ENCODE assay signal across 26 mouse cellular contexts in the genomic region with DNA sequence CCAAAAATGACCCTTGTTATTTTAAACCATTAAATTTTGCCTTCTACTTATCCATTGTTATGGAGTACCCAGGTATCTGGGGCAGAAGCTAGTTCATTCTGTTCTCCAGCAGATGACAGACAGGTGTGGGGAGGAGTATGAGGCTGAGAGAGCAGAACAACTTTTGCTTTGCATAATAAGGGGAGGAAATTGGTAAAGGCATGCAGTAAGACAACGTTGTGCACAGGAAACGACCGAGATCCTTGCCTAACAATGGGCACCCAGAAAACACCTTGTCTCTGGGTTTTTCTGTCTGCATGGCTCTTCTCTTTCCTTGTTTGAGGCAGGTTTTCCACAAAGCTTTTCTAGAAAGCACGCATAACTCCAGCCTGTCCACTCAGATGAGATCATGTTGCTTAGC.
"Had no signal": no experiment of that assay in that cellular context is flagged by ENCODE, and none has a peak within 500 bp of the region (broad histone marks: within the 10 kb centered on the region; RNA-seq: fewer than 3 reads in every experiment).

No protein-coding gene starts in this region.

- H3K9me3 ChIP-seq: heart, embryonic 10.5 days; heart, embryonic 12.5 days; hindbrain, embryonic 10.5 days; hindbrain, embryonic 12.5 days; intestine, embryonic 15.5 days; limb, embryonic 13.5 days; limb, embryonic 15.5 days had no signal

- ATAC-seq: hindbrain, embryonic 16.5 days; inflammation-experienced regulatory T-cells, adult 6 months; intestine, embryonic 15.5 days; intestine, postnatal 0 days had no signal

- H3K4me2 ChIP-seq: heart, embryonic 12.5 days; hindbrain, embryonic 12.5 days; hindbrain, embryonic 14.5 days; intestine, embryonic 15.5 days; limb, embryonic 13.5 days; limb, embryonic 15.5 days had no signal

- H3K9ac ChIP-seq: heart, embryonic 12.5 days; hindbrain, embryonic 12.5 days; hindbrain, embryonic 14.5 days; intestine, embryonic 15.5 days; limb, embryonic 13.5 days; limb, embryonic 15.5 days; liver, embryonic 14.5 days had no signal

- H3K4me3 ChIP-seq: gastrocnemius, adult 2 months; heart, embryonic 10.5 days; heart, embryonic 12.5 days; hindbrain, embryonic 10.5 days; hindbrain, embryonic 12.5 days; intestine, embryonic 15.5 days; limb, embryonic 13.5 days; limb, embryonic 15.5 days had no signal

- H3K36me3 ChIP-seq: heart, embryonic 10.5 days; heart, embryonic 12.5 days; hindbrain, embryonic 10.5 days; hindbrain, embryonic 12.5 days; intestine, embryonic 15.5 days; limb, embryonic 13.5 days; limb, embryonic 15.5 days had no signal

- H3K27me3 ChIP-seq: heart, embryonic 12.5 days; hindbrain, embryonic 12.5 days; intestine, embryonic 15.5 days; limb, embryonic 13.5 days; limb, embryonic 15.5 days had no signal

- H3K4me1 ChIP-seq: heart, embryonic 10.5 days; heart, embryonic 12.5 days; hindbrain, embryonic 10.5 days; hindbrain, embryonic 12.5 days; intestine, embryonic 15.5 days; limb, embryonic 13.5 days; limb, embryonic 15.5 days had no signal

- H3K27ac ChIP-seq: gastrocnemius, adult 2 months; heart, embryonic 10.5 days; hindbrain, embryonic 10.5 days; hindbrain, embryonic 12.5 days; hindbrain, embryonic 14.5 days; intestine, embryonic 15.5 days; kidney, postnatal 0 days; limb, embryonic 13.5 days; limb, embryonic 15.5 days; liver, embryonic 14.5 days had no signal

- DNase-seq: gastrocnemius, adult 2 months; gastrocnemius, postnatal 10 days; gastrocnemius, postnatal 25 days; heart, adult 18-20 months; heart, postnatal 10 days; heart, postnatal 4 days; kidney, adult 18-20 months; kidney, adult 8-10 months; kidney, postnatal 14 days; kidney, postnatal 36 days; layer of hippocampus, adult 9-11 months; layer of hippocampus, postnatal 36 days; left cerebral cortex, postnatal 4 days had no signal
